Mouse (Mus musculus): ENCODE results near the gene Xlr5b. TPM values are rescaled to one million over a fixed set of nuclear protein-coding genes. Genes with fewer than 3 reads are reported as not detected.
"Not testable (repeated sequence)": the region's sequence is repeated elsewhere in the genome, so short reads cannot be mapped to it uniquely, and the experiment has no call there.

The Xlr5b gene
- polyA plus RNA-seq (2016; fragmentation: Nextera tagmentation; extraction: Ambion mirVana): not detected in 2 replicates

GRCm38 (mm10) chrX:73148496-73148895 is at the start of gene Xlr5b:
Gene Xlr5b, plus strand, starts transcription at chrX:73148796.
- H3K9me3 ChIP-seq (replicated peaks); H3K27ac ChIP-seq (replicated peaks); H3K27me3 ChIP-seq (ENCODE audit: low read depth, poor library complexity, severe bottlenecking); H3K4me3 ChIP-seq; H3K4me1 ChIP-seq; DNase-seq (ENCODE audit: low spot score); H3K36me3 ChIP-seq: not testable (repeated sequence)
- no CpG with 5 or more reads among the region's 20 CpGs for WGBS

GRCm38 (mm10) chrX:73116747-73117146 is 31.8 kb upstream of the Xlr5b start, which contains the start of gene Gm14685:
Gene Gm14685, plus strand, starts transcription at chrX:73117047.
- H3K27me3 ChIP-seq (ENCODE audit: low read depth, poor library complexity, severe bottlenecking); H3K36me3 ChIP-seq; H3K4me3 ChIP-seq; DNase-seq (ENCODE audit: low spot score); H3K4me1 ChIP-seq; H3K27ac ChIP-seq (replicated peaks); H3K9me3 ChIP-seq (replicated peaks): not testable (repeated sequence)
- no CpG with 5 or more reads among the region's 7 CpGs for WGBS

GRCm38 (mm10) chrX:73122859-73123829 is 25.5 kb upstream of the Xlr5b start:
- H3K4me3 ChIP-seq; DNase-seq (ENCODE audit: low spot score); H3K27ac ChIP-seq (replicated peaks); H3K36me3 ChIP-seq; H3K9me3 ChIP-seq (replicated peaks); H3K4me1 ChIP-seq; H3K27me3 ChIP-seq (ENCODE audit: low read depth, poor library complexity, severe bottlenecking): not testable (repeated sequence)
- no CpG with 5 or more reads among the region's 12 CpGs for WGBS

GRCm38 (mm10) chrX:73143218-73143618 is 5.4 kb upstream of the Xlr5b start:
- H3K27me3 ChIP-seq (ENCODE audit: low read depth, poor library complexity, severe bottlenecking); DNase-seq (ENCODE audit: low spot score); H3K4me1 ChIP-seq; H3K27ac ChIP-seq (replicated peaks); H3K9me3 ChIP-seq (replicated peaks); H3K36me3 ChIP-seq; H3K4me3 ChIP-seq: not testable (repeated sequence)
- WGBS: no CpG with 5 or more reads among the region's 7 CpGs

- H3K9me3 ChIP-seq (replicated peaks); H3K4me3 ChIP-seq; H3K36me3 ChIP-seq; H3K4me1 ChIP-seq; H3K27ac ChIP-seq (replicated peaks); H3K27me3 ChIP-seq (ENCODE audit: low read depth, poor library complexity, severe bottlenecking); DNase-seq (ENCODE audit: low spot score): not testable (repeated sequence)
- WGBS: no CpG with 5 or more reads among the region's 7 CpGs
Measured at GRCm38 (mm10) chrX:73149350-73149749, 754 bp downstream of the Xlr5b start, which contains the start of gene DXBay18. Gene DXBay18, minus strand, starts transcription at chrX:73149450.

GRCm38 (mm10) chrX:73176889-73177288 is 28.3 kb downstream of the Xlr5b start, which contains the start of gene Spin2d:
Gene Spin2d, minus strand, starts transcription at chrX:73176989.
- not testable (repeated sequence) for H3K4me1 ChIP-seq; H3K9me3 ChIP-seq (replicated peaks)
- WGBS: 96% methylated on average over 4 of the region's 15 CpGs

GRCm38 (mm10) chrX:73191934-73192333 is 43.3 kb downstream of the Xlr5b start, which contains the start of gene Xlr3b:
Gene Xlr3b, plus strand, starts transcription at chrX:73192207.
- not testable (repeated sequence) for H3K9me3 ChIP-seq (replicated peaks); H3K27ac ChIP-seq (replicated peaks); DNase-seq (ENCODE audit: low spot score); H3K4me1 ChIP-seq; H3K36me3 ChIP-seq; H3K4me3 ChIP-seq; H3K27me3 ChIP-seq (ENCODE audit: low read depth, poor library complexity, severe bottlenecking)
- WGBS: 75% methylated on average over 12 of the region's 12 CpGs

More at GRCm38 (mm10) chrX:73176889-73177288, 28.3 kb downstream of the Xlr5b start, which contains the start of gene Spin2d:
- H3K4me3 ChIP-seq; H3K27ac ChIP-seq (replicated peaks); H3K36me3 ChIP-seq; H3K27me3 ChIP-seq (ENCODE audit: low read depth, poor library complexity, severe bottlenecking); DNase-seq (ENCODE audit: low spot score): not testable (repeated sequence)

Other genes starting within 250 kb of the Xlr5b start
- gene Cetn2, start 230.4 kb upstream of the Xlr5b start, polyA plus RNA-seq (2016; fragmentation: Nextera tagmentation; extraction: Ambion mirVana): 104 and 105 TPM in 2 replicates
- 44.1 and 47.3 TPM in 2 replicates for gene Nsdhl, start 230.2 kb upstream of the Xlr5b start, polyA plus RNA-seq (2016; fragmentation: Nextera tagmentation; extraction: Ambion mirVana)
- gene Zfp185, start 161.5 kb upstream of the Xlr5b start, polyA plus RNA-seq (2016; fragmentation: Nextera tagmentation; extraction: Ambion mirVana): 2.6 and 3.2 TPM in 2 replicates
- 0.06 TPM in 1 of 2 replicates, not detected in the other for gene Pnma5, start 111.7 kb upstream of the Xlr5b start, polyA plus RNA-seq (2016; fragmentation: Nextera tagmentation; extraction: Ambion mirVana)
- 0.37 and 0.70 TPM in 2 replicates for gene Pnma3, start 84.0 kb upstream of the Xlr5b start, polyA plus RNA-seq (2016; fragmentation: Nextera tagmentation; extraction: Ambion mirVana)
- gene Xlr4a, start 66.3 kb upstream of the Xlr5b start, polyA plus RNA-seq (2016; fragmentation: Nextera tagmentation; extraction: Ambion mirVana): 0.52 and 0.68 TPM in 2 replicates
- 2.0 and 3.4 TPM in 2 replicates for gene Xlr3a, start 51.7 kb upstream of the Xlr5b start, polyA plus RNA-seq (2016; fragmentation: Nextera tagmentation; extraction: Ambion mirVana)
- 0.12 and 0.29 TPM in 2 replicates for gene Gm14685, start 31.7 kb upstream of the Xlr5b start, polyA plus RNA-seq (2016; fragmentation: Nextera tagmentation; extraction: Ambion mirVana)
- gene DXBay18, start 654 bp downstream of the Xlr5b start, polyA plus RNA-seq (2016; fragmentation: Nextera tagmentation; extraction: Ambion mirVana): 0.09 TPM in 1 of 2 replicates, not detected in the other
- not detected in 2 replicates for gene Spin2d, start 28.2 kb downstream of the Xlr5b start, polyA plus RNA-seq (2016; fragmentation: Nextera tagmentation; extraction: Ambion mirVana)
- 11.0 and 12.2 TPM in 2 replicates for gene Xlr3b, start 43.4 kb downstream of the Xlr5b start, polyA plus RNA-seq (2016; fragmentation: Nextera tagmentation; extraction: Ambion mirVana)
- 0.31 and 0.55 TPM in 2 replicates for gene Xlr4b, start 65.5 kb downstream of the Xlr5b start, polyA plus RNA-seq (2016; fragmentation: Nextera tagmentation; extraction: Ambion mirVana)
- gene F8a, start 79.5 kb downstream of the Xlr5b start, polyA plus RNA-seq (2016; fragmentation: Nextera tagmentation; extraction: Ambion mirVana): 14.8 and 16.4 TPM in 2 replicates
- gene Xlr4c, start 94.3 kb downstream of the Xlr5b start, polyA plus RNA-seq (2016; fragmentation: Nextera tagmentation; extraction: Ambion mirVana): not detected in 2 replicates
- not detected in 2 replicates for gene Xlr3c, start 116.6 kb downstream of the Xlr5b start, polyA plus RNA-seq (2016; fragmentation: Nextera tagmentation; extraction: Ambion mirVana)
- gene Xlr5a, start 144.2 kb downstream of the Xlr5b start, polyA plus RNA-seq (2016; fragmentation: Nextera tagmentation; extraction: Ambion mirVana): not detected in 2 replicates
- not detected in 2 replicates for gene Xlr5c, start 144.2 kb downstream of the Xlr5b start, polyA plus RNA-seq (2016; fragmentation: Nextera tagmentation; extraction: Ambion mirVana)
- not detected in 2 replicates for gene Gm45015, start 188.0 kb downstream of the Xlr5b start, polyA plus RNA-seq (2016; fragmentation: Nextera tagmentation; extraction: Ambion mirVana)
- gene Zfp275, start 193.8 kb downstream of the Xlr5b start, polyA plus RNA-seq (2016; fragmentation: Nextera tagmentation; extraction: Ambion mirVana): 15.3 and 16.3 TPM in 2 replicates
- not detected in 2 replicates for gene Gm18336, start 249.9 kb downstream of the Xlr5b start, polyA plus RNA-seq (2016; fragmentation: Nextera tagmentation; extraction: Ambion mirVana)

Data from midbrain, embryonic 10.5 days (tissue).